ENCODE assay signal across 26 mouse cellular contexts in genomic region chr14:73244061-73244597, GRCm38 (mm10). TPM values are rescaled to one million over a fixed set of nuclear protein-coding genes. Genes with fewer than 3 reads are reported as not detected.
A peak's percentile ranks its signal among the peaks of the same experiment; 100 is the strongest.
DNase-seq lines count a peak whose midpoint lies in the region; ATAC-seq and TF ChIP-seq lines count a peak whose summit lies in the region.
"Had no signal": no experiment of that assay in that cellular context is flagged by ENCODE, and none has a peak within 500 bp of the region (broad histone marks: within the 10 kb centered on the region; RNA-seq: fewer than 3 reads in every experiment).

No protein-coding gene starts in this region.

- 97% methylated on average over 2 of the region's 2 CpGs for WGBS in forebrain, embryonic 14.5 days
- WGBS in forebrain, postnatal 0 days: 94% methylated on average over 2 of the region's 2 CpGs
- WGBS in kidney, embryonic 14.5 days: 96% methylated on average over 2 of the region's 2 CpGs

- H3K36me3 ChIP-seq in forebrain, embryonic 14.5 days (ENCODE audit: control insufficient read depth, insufficient read depth, low read length): no peaks in the 10 kb centered on the region
- H3K36me3 ChIP-seq in forebrain, postnatal 0 days (ENCODE audit: insufficient read depth): no peaks in the 10 kb centered on the region
- peaks cover 7% of the 10 kb centered on the region; the same call in 1 of the 2 replicates for H3K36me3 ChIP-seq in kidney, embryonic 14.5 days (ENCODE audit: control insufficient read depth, insufficient read depth, low read length)

- no peak for DNase-seq in forebrain, embryonic 14.5 days (ENCODE audit: low spot score)
- DNase-seq in forebrain, postnatal 0 days: no peak
- no peak for DNase-seq in layer of hippocampus, adult 2 months (ENCODE audit: low spot score in 2 of 2)
- no peak for DNase-seq in layer of hippocampus, adult 11-12 months (ENCODE audit: low spot score)
- no peak for DNase-seq in left cerebral cortex, adult 9 months (ENCODE audit: low spot score in 2 of 2)
- DNase-seq: adrenal gland, adult 8-10 months; cerebellum, adult 9-10 months; cerebellum, postnatal 36 days; gastrocnemius, postnatal 25 days; heart, postnatal 36 days; kidney, adult 18-20 months; kidney, postnatal 4 days; lung, postnatal 36 days; retina, postnatal 1 day; right cerebral cortex, postnatal 14 days; thymus, postnatal 14 days had no signal

- H3K4me1 ChIP-seq in forebrain, embryonic 14.5 days (ENCODE audit: control insufficient read depth, insufficient read depth, low read length): no peaks in the 10 kb centered on the region
- no peaks in the 10 kb centered on the region for H3K4me1 ChIP-seq in forebrain, postnatal 0 days (ENCODE audit: insufficient read depth)
- peaks cover 7% of the 10 kb centered on the region; the same call in 1 of the 2 replicates for H3K4me1 ChIP-seq in brown adipose tissue, adult 24 weeks (ENCODE audit: control insufficient read depth, insufficient read depth, insufficient read length, low read length)
- no peaks in the 10 kb centered on the region for H3K4me1 ChIP-seq in kidney, embryonic 14.5 days (ENCODE audit: control insufficient read depth, insufficient read depth, low read length)
- H3K4me1 ChIP-seq: forebrain, embryonic 13.5 days; hindbrain, embryonic 12.5 days; limb, embryonic 13.5 days had no signal

- no peak overlapping the region for H3K4me3 ChIP-seq in forebrain, embryonic 14.5 days (ENCODE audit: low read depth, low read length)
- H3K4me3 ChIP-seq in forebrain, postnatal 0 days (ENCODE audit: low read depth, low read length): no peak overlapping the region
- no peak overlapping the region for H3K4me3 ChIP-seq in layer of hippocampus, adult 2 months
- H3K4me3 ChIP-seq in brown adipose tissue, adult 24 weeks (ENCODE audit: insufficient read depth, low read depth, low read length): no peak overlapping the region
- no peak overlapping the region for H3K4me3 ChIP-seq in kidney, embryonic 14.5 days (ENCODE audit: low read length)
- H3K4me3 ChIP-seq: forebrain, embryonic 13.5 days; hindbrain, embryonic 12.5 days; left cerebral cortex, adult 2 months; limb, embryonic 13.5 days; midbrain, embryonic 13.5 days had no signal

- ATAC-seq in forebrain, embryonic 14.5 days: no peak
- ATAC-seq in forebrain, postnatal 0 days: no peak
- no peak for ATAC-seq in kidney, embryonic 14.5 days (ENCODE audit: low FRiP score, low TSS enrichment)
- ATAC-seq: forebrain, embryonic 13.5 days; hindbrain, postnatal 0 days; midbrain, embryonic 13.5 days had no signal

- H3K27ac ChIP-seq in forebrain, embryonic 14.5 days (ENCODE audit: low read depth, low read length): 0 out of 2 replicates have a peak overlapping the region, but pooled peaks have one; percentile 21
- no peak overlapping the region for H3K27ac ChIP-seq in forebrain, postnatal 0 days (ENCODE audit: low read depth, low read length)
- peak overlapping the region; percentile 57; the same call in 1 of the 2 replicates for H3K27ac ChIP-seq in layer of hippocampus, adult 2 months
- H3K27ac ChIP-seq in brown adipose tissue, adult 24 weeks (replicated peaks; ENCODE audit: low read depth, low read length): peak overlapping the region; percentile 49; the same call in 1 of the 2 replicates
- H3K27ac ChIP-seq in kidney, embryonic 14.5 days (ENCODE audit: low read depth, low read length): no peak overlapping the region
- H3K27ac ChIP-seq: forebrain, embryonic 13.5 days; hindbrain, embryonic 12.5 days; hindbrain, postnatal 0 days; left cerebral cortex, adult 2 months; limb, embryonic 13.5 days; midbrain, embryonic 13.5 days had no signal

- no peaks in the 10 kb centered on the region for H3K9me3 ChIP-seq in forebrain, embryonic 14.5 days (replicated peaks; ENCODE audit: control insufficient read depth, low read length)
- no peaks in the 10 kb centered on the region for H3K9me3 ChIP-seq in forebrain, postnatal 0 days (ENCODE audit: low read length)
- no peaks in the 10 kb centered on the region for H3K9me3 ChIP-seq in kidney, embryonic 14.5 days (ENCODE audit: control insufficient read depth, low read length)
- H3K9me3 ChIP-seq: forebrain, embryonic 13.5 days; hindbrain, embryonic 12.5 days; limb, embryonic 13.5 days; midbrain, embryonic 13.5 days had no signal

- no peak for TF ChIP-seq CTCF in forebrain, postnatal 0 days (IDR thresholded peaks at IDR 0.05; ENCODE audit: low read depth)
- no peak for TF ChIP-seq CTCF in layer of hippocampus, adult 2 months (conservative IDR thresholded peaks at IDR 0.05)

- H3K4me2 ChIP-seq in forebrain, embryonic 14.5 days (ENCODE audit: low read length): no peak overlapping the region
- no peak overlapping the region for H3K4me2 ChIP-seq in forebrain, postnatal 0 days (ENCODE audit: low read depth)
- H3K4me2 ChIP-seq in kidney, embryonic 14.5 days (replicated peaks; ENCODE audit: low read depth, low read length): no peak overlapping the region
- H3K4me2 ChIP-seq: forebrain, embryonic 13.5 days; heart, embryonic 11.5 days; hindbrain, embryonic 12.5 days; limb, embryonic 13.5 days; liver, embryonic 11.5 days; midbrain, embryonic 13.5 days had no signal

- no peaks in the 10 kb centered on the region for H3K27me3 ChIP-seq in forebrain, embryonic 14.5 days (replicated peaks; ENCODE audit: control insufficient read depth, insufficient read depth, low read length)
- H3K27me3 ChIP-seq in forebrain, postnatal 0 days (ENCODE audit: insufficient read depth, low read length): no peaks in the 10 kb centered on the region
- H3K27me3 ChIP-seq in kidney, embryonic 14.5 days (ENCODE audit: control insufficient read depth, insufficient read depth, low read length): no peaks in the 10 kb centered on the region
- H3K27me3 ChIP-seq: forebrain, embryonic 13.5 days; hindbrain, embryonic 12.5 days; limb, embryonic 13.5 days; midbrain, embryonic 13.5 days had no signal

- H3K9ac ChIP-seq in forebrain, embryonic 14.5 days (ENCODE audit: low read length): no peak overlapping the region
- no peak overlapping the region for H3K9ac ChIP-seq in forebrain, postnatal 0 days
- no peak overlapping the region for H3K9ac ChIP-seq in kidney, embryonic 14.5 days (ENCODE audit: low read depth, low read length)
- H3K9ac ChIP-seq: forebrain, embryonic 13.5 days; hindbrain, embryonic 12.5 days; limb, embryonic 13.5 days; midbrain, embryonic 13.5 days had no signal

RNA-seq across cellular contexts. Expression of gene Lpar6, which starts 6.4 kb away (rescaled TPM):
- polyA plus RNA-seq in forebrain, embryonic 14.5 days (2014; fragmentation: Nextera tagmentation; extraction: Ambion mirVana): 5.8 and 6.1 TPM in 2 replicates
- total RNA-seq in forebrain, postnatal 0 days (2014; rRNA removed): 2.2 and 2.6 TPM in 2 replicates
- polyA plus RNA-seq in forebrain, postnatal 0 days (2015; fragmentation: Nextera tagmentation; extraction: Ambion mirVana): 1.5 and 1.8 TPM in 2 replicates
- 1 to 10 TPM; 1.7 to 1.9 TPM for total RNA-seq in layer of hippocampus, adult 2 months (2021)
- 15.0 and 19.7 TPM in 2 replicates for polyA plus RNA-seq in brown adipose tissue, adult 24 weeks (2012; ENCODE audit: insufficient read depth, insufficient read length, missing spikeins)
- polyA plus RNA-seq in kidney, embryonic 14.5 days (2014; fragmentation: Nextera tagmentation; extraction: Ambion mirVana): 15.5 and 15.7 TPM in 2 replicates

Comparison
In these comparisons a context has a peak if more than half of its experiments do, and no peak if none do; other contexts are left out.
1. H3K27ac ChIP-seq: peak in forebrain, embryonic 14.5 days (single experiment), layer of hippocampus, adult 2 months (single experiment) and brown adipose tissue, adult 24 weeks (single experiment); none in forebrain, postnatal 0 days (single experiment) and kidney, embryonic 14.5 days (single experiment).